Mouse (Mus musculus) megakaryocyte, embryonic 14.5 days (primary cell): ENCODE results near the gene Rps16.

Experiments
- FLI1 ChIP-seq: IDR thresholded peaks from 2 replicates; pipeline ENCODE4 v1.6.1; 2012; ENCODE audit warnings: low read length, inconsistent platforms, mixed read lengths
- GATA1 ChIP-seq: IDR thresholded peaks from 3 replicates; pipeline ENCODE4 v1.6.1; 2012; ENCODE audit warnings: mixed read lengths, low read length, inconsistent platforms, borderline replicate concordance

- no peak for TF ChIP-seq GATA1
- TF ChIP-seq FLI1 = no peak
Observed at GRCm38 (mm10) chr7:28357984-28358383, 7.5 kb downstream of the Rps16 start.
